Mouse (Mus musculus) ES-Bruce4 (cell line): Measurements from ENCODE around the gene Fam155a.

ENCODE experiments used
- CTCF ChIP-seq: IDR thresholded peaks from one replicate; pipeline ENCODE4 v1.8.1; 2011; ENCODE audit warnings: low read depth, low read length
- EP300 ChIP-seq: IDR thresholded peaks from 2 replicates; pipeline ENCODE4 v1.6.1; 2011; ENCODE audit warnings: low read depth, low read length; ENCODE audit not compliant: insufficient read depth
- POLR2A ChIP-seq: IDR thresholded peaks from one replicate; pipeline ENCODE4 v1.8.1; 2011; ENCODE audit warnings: low read length; ENCODE audit not compliant: insufficient read depth

GRCm38 (mm10) chr8:9404651-9405050 is 366.3 kb downstream of the Fam155a start:
- TF ChIP-seq CTCF (no peak), EP300 (no peak), POLR2A (no peak)
